Mouse (Mus musculus): ENCODE results near the gene Gm45062. TPM values are rescaled to one million over a fixed set of nuclear protein-coding genes. Genes with fewer than 3 reads are reported as not detected.
A peak's percentile ranks its signal among the peaks of the same experiment; 100 is the strongest.
"Not testable (repeated sequence)": the region's sequence is repeated elsewhere in the genome, so short reads cannot be mapped to it uniquely, and the experiment has no call there.

Gm45062 gene
- total RNA-seq, 2 experiments from 2014 or later = 3.4 to 5.7 TPM

DNA sequence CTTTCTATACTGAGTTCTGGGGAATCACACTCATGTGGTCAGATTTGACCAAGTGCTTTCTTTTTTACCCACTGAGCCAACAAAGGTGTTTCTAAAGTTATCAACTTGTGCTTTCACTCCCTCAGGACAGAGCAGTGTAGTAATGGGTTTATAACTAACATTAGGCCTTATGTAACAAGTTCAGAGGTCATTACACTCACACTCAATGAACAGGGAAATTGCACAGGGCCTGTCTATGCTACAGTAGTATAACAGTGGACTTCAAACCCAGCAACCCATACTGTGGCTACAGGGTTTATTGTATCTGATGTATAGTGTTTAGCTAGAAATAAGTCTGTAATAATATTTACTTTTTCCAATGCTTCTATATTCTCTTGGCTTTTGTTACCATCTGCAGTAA lies 247.4 kb downstream of the Gm45062 start:
- DNase-seq (ENCODE audit: low spot score in 2 of 2) = no peak

DNA sequence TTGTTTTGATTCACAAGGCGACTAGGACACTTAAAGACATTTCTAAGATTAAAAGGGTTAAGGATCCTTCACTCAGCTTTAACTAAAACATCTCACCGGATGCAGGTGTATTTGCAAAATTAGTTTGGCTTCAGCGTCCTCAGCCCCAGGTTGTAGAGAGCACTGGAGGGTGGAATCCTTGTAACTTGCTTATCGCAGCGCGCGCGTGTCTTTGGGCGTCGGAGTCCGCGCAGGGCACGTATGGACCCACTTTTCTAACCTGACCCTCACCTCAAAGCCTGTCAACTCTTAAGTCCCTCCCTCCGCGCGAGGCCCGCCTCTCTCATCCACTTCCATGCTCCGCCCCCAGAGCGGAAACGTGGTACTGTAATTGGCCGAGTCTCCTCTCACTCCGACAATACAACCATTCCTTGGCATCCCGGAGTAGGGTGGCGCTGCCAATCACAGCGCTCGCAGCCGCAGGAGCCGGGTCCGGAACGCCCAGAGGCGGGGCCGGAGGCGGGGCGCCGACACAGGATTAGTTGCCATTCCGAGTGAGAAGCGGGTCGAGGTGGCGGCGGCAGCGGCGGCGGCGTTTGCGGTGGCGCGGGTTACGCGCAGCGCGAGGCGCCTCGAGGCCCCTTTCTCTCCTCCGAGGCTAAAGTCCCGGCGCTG lies 249.8 kb downstream of the Gm45062 start:
- DNase-seq (ENCODE audit: low spot score in 2 of 2) = peak; percentile 99 to 100

DNA sequence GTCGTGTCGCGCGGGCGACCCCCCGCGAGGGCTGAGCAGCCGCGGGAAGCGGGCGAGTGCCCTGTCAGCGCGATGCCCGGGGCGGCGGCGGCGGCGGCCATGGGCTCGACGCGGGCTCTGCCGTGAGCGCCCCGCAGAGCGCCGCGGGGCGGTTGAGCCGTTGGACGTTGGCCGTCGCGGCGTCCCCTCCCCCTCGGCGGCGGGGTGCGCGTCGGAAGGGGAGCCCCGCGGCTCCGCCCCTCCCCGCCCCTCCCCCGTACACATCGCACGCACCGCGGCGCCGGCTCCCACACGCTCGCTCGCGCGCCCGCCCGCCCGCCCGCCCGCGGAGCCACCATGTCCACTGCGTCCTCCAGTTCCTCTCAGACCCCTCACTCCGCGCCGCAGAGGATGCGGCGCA lies 250.3 kb downstream of the Gm45062 start, which contains the start of gene Glcci1:
Glcci1 (plus strand) TSS at position 50 of the 400 bp plus-strand sequence.
- DNase-seq (ENCODE audit: low spot score in 2 of 2) = peak; percentile 58 to 70

DNA sequence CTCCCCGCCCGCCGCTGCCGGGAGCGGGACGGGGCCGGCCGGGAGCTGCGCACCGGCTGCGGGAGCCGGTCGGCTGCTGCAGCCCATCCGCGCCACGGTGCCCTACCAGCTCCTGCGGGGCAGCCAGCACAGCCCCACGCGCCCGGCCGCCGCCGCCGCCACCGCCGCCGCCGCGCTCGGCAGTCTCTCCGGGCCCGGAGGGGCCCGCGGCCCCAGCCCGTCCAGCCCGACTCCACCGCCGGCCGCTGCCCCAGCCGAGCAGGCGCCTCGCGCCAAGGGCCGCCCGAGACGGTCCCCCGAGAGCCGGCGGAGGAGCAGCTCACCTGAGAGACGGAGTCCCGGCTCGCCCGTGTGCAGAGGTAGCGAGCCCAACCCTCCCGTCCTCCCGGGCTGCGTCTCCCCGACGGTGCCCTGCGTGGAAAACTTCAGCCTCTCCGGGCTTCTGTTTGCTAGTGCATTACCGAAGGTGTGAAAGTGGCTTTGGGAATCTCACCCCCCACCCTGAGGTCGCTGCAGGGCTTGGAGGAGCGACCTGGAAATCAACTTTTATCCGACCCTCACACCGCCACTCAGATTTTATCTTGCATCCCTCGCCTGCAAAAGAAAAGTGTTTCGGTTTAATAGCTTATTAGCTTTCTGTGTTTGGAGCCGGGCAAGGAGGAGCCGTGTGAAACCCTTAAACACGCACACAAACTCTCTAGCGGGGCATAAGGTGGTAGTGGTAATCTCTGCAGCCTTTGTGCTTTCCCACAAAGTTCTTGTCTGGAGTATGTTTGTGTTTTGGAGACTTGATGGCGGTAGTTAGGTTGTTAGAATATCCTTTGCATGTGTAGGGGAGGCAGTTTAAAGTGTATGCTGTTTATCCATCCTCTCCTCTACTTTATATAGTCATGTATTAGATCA lies 251.0 kb downstream of the Gm45062 start:
- peak in 1 of 2 experiments; percentile 37 for DNase-seq (ENCODE audit: low spot score in 2 of 2)

DNA sequence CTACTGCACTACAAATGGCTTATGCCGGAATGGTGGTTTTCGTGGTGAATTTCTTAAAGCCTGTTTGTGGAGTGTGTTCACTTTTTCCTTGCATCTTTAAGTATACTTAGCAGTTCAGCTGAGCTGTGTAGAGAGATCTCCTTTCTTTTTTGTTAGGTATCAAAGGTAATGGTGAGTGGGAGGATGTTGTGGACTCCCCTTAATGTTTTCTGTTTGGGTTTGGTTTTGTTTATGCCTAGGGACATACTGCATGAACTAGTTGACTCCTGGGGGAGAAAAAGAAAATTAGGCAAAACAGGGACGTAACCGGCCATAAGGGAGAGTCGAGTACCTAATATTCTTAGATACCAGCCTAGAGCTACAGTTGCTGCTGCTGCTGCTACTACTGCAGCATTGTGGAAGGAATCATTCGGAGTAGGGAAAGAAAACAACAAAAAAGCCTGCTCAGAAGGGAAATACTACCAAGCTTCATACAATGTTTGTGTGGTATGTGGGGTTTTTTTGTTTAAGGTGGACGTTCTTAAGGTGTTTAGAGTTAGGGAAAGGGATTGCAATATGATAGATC lies 251.7 kb downstream of the Gm45062 start:
- no peak for DNase-seq (ENCODE audit: low spot score in 2 of 2)

DNA sequence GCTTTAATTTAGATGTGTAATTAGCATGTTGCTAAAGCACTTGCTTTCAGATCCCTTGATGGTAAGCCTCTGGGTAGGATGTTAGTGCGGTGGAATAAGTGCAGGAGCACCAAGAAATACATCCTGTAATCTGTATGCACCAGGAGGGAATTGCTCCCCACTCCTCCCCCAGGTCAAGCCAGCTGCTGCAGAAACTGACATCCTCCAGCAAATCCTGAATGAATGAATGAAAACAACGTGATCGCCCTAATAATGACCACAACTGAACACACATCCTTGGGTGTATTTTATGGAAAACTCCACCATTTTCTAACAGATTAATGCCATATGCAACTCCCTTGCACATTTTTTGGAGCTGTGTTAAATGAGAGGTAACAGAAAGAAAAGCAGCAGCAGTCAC lies 252.2 kb downstream of the Gm45062 start:
- DNase-seq (ENCODE audit: low spot score in 2 of 2) = no peak

DNA sequence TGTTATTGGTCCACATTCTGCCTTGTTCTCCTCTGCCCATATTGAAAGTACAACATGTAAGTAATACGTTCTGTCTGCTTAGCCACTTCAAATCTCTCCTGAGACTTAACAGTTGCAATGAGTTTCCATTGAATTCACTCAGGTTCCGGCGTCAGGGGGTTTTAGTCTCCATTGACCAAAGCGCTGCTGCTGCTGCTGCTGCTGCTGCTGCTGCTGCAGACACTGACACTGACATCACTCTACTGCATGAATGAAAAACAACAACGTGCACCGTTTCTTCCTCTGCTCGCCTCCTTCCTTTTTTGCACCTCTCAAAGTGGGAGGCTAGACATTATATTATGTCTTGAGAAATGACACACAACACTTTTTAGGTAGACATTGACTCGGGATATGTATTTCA lies 253.2 kb downstream of the Gm45062 start:
- peak in 1 of 2 experiments; percentile 12 for DNase-seq (ENCODE audit: low spot score in 2 of 2)

DNA sequence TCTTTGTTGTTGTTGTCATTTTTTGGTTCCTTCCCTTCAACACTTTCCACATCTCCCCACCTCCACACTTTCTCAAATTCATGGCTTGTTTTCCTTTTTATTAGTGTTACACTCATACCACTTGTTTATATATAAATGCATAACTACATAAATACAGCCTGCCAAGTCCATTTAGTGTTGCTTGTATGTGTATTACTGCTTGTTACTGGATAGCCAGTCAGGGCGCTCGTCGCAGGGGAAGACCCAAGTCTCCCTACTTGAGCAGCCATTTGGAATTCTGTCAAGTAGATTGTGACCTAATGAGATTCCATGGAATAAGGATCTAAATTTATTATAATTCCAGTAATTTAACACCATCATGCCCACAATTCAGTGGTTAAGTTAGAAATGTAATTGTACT lies 260.4 kb downstream of the Gm45062 start:
- DNase-seq (ENCODE audit: low spot score in 2 of 2) = no peak

DNA sequence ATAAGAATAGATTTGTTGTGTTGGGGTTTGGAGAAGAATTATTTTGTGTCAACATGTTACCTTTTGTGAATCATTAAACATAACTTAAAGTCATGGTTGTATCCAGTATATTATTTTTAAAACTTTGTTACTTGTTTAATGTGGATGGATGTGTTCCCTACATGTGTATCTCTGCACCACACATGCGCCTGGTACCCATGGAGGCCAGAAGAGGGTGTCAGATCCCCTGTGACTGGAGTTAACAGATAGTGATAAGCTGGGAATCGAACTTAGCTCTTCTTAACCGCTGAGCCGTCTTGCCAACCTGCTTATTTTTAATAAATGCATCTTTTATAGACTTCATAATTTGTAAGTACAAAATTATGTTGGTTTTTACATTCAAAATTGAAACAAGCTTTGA lies 262.0 kb downstream of the Gm45062 start:
- DNase-seq (ENCODE audit: low spot score in 2 of 2) = no peak

DNA sequence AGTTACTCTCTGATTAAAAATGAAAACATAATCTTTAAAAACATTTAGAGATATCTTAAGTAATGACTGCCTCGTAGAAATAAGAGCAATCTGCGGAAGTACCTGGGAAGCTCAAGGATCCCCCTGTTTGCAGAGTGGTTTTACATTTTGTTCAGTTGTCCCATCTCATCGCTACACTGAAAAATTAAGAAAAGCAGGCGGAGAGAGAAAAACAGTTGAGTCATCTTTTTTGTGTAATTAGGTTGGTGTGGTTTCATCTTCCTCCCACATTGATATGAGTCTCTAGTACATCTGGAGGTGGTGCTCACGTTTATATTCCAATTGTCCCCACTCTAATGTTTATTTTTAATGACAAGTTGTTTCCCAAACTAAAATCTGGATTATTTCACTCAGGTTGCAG lies 265.5 kb downstream of the Gm45062 start:
- DNase-seq (ENCODE audit: low spot score in 2 of 2) = no peak

DNA sequence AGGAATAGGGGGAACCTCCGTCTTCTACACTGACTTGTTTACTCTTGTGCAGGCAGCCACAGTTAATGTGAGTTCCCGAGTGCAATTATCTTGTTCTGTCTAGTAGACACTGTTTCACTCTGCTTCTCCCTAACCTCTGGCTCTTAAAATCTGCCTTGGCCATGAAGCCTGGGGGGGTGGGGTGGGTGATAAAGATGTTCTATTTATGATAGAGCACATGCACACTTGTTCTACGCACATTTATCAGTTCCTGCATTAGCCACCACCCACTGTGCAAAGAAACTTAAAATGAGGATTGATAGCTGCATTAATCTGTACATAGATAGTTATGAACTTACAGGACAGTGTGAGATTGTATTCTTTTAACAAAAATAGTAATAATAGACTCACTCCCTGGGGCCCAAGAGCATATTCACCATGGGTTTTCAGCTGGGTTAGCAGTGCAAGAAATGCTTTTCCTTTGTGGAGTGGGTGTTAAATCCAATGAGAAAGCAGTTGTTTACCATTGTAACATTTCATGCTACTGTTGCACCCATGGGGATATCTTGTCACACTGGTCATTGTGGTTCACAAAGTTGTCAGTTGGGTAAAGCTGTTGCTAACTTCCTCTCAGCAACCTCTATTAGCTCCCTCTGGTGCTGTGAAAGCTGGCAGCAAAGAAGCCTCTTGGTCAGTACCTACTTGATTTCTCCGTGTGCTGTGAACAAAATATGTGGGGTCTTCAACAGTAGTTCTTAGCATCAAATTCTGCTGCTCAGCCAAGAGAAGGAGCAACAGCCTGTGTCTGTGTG lies 272.0 kb downstream of the Gm45062 start:
- DNase-seq (ENCODE audit: low spot score in 2 of 2) = no peak

DNA sequence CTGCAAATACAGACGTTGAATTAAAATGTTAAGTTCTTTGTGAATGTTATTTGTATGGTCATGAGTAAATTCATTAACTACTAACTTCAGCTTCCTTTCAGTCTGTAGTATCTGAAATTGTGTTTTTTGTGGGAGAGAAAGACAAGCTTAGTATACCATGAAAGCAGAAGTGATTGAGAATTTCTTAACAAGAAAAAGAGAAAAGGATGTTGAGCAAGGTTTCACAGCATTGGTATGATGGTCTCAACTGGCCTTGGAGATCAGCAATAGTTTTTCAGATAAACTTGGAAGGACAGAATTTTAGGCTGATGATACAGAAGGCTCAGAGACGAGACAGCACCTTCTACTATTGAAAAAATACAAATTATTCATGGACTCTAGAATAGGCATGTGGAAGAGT lies 277.7 kb downstream of the Gm45062 start:
- DNase-seq (ENCODE audit: low spot score in 2 of 2) = no peak

DNA sequence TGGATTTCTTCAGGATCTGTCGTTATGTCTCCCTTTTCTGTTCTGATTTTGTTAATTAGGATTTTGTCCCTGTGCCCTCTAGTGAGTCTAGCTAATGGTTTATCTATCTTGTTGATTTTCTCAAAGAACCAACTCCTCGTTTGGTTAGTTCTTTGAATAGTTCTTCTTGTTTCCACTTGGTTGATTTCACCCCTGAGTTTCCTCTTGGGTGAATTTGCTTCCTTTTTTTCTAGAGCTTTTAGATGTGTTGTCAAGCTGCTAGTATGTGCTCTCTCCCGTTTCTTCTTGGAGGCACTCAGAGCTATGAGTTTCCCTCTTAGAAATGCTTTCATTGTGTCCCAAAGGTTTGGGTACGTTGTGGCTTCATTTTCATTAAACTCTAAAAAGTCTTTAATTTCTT lies 282.3 kb downstream of the Gm45062 start:
- not testable (repeated sequence) for DNase-seq (ENCODE audit: low spot score in 2 of 2)

DNA sequence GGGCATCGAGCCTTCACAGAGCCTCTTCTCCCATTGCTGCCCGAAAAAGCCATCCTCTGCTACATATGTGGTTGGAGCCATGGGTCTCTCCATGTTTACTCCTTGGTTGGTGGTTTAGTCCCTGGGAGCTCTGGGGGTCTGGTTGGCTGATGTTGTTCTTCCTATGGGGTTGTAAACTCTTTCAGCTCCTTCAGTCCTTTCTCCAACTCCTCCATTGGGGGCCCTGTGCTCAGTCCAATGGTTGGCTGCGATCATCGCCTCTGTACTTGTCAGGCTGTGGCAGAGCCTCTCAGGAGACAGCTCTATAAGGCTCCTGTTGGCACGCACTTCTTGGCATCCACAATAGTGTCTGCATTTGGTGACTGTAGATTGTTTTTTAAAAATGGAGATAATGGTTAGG lies 285.6 kb downstream of the Gm45062 start:
- no peak for DNase-seq (ENCODE audit: low spot score in 2 of 2)

DNA sequence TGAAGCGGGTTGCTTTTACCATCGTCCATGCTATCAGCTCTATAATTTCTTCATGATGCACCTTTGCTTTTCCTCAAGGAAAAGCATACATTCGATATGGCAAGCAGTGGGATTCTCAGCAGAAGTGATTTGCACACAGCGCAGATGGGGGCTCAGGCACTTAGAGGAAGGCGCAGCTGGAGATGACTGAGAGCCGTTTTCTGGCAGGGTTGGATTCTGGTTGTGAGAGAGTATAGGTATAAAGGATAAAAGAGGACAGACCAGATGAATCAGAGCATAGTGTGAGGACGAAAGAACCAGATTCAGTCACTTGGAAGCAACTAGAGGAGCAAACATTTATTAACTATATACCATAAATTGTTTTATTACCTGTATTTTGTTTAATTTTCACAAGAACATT lies 286.5 kb downstream of the Gm45062 start:
- no peak for DNase-seq (ENCODE audit: low spot score in 2 of 2)

DNA sequence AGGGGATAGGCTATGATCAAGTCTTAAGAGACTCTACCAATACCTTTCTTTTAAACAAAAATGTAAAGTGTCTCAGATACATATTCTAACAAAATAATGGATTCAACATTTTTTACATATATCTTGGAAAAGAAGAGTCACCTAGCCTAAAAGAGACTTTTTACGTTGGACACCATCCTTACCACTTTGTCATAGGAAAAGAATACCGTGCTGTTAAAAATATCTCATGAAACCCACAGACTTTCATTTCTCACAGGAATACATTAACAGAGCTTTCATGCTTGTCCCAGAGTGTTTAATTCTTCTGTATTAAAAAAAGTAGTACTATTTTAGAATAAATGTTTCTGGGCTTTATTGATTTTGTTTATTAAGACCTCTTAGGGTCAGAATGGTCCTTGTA lies 291.9 kb downstream of the Gm45062 start:
- no peak for DNase-seq (ENCODE audit: low spot score in 2 of 2)

DNA sequence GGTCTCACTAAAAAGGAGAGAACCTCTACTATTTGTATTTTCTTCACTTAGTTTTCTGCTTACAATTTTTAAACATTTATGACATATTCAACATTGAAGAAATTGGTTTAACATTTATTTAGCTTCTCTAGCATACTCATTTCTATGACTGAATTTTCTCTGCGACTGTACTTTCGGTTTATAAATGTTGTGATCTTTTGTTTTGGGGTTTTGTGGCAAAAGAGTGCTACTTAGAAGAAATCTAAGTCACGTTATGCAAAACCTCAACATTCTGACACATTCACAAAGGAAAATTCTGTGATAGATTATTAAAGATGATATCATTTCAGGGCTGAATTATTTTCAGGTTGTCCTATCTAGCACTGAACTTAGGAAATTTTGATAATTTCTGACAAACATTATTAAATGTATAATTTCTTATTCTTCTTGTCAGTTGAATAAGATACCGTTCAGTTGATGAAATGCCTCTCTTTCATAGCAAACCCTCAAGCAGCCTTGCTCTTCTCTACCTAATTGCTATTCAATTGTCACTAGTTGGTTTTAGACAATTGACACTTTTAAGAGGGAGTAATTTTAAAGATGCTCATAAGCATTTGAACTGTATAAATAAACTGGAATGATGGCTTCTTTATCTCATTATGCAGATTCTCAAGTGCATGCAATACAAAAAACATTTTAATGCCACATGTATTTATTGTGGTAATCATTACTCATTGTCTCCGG lies 297.8 kb downstream of the Gm45062 start:
- DNase-seq (ENCODE audit: low spot score in 2 of 2) = no peak

DNA sequence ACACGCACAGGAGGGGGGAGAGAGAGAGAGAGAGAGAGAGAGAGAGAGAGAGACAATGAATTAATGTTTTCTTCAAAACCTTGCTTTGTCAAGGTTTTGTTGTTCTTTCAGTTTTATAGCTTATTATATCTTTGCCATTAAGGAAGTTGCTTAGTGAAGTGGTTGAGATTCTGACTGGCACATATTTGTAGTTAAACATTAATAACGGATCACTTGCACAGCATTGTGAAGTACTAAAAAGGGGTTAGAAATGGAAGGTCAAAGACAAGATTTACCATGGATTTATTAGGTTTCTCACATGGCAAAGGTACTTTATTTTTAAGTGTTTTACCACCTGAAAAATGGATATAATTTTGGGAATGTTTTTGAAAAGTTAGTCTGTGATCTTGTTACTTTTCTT lies 301.4 kb downstream of the Gm45062 start:
- DNase-seq (ENCODE audit: low spot score in 2 of 2) = no peak

DNA sequence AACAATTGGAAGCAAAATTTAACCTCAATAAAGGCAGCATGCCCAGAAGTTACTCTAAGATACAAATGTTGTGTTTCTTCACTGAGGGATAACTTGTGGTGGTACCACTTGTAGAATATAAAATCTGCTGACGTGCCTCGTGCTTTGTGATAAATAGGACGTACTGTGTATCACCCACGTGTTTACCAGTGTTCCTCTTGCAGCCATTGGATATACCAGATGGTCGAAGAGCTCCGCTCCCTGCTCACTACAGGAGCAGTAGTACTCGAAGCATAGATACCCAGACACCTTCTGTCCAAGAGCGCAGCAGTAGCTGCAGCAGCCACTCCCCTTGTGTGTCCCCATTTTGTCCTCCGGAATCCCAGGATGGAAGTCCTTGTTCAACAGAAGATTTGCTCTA lies 323.1 kb downstream of the Gm45062 start:
- DNase-seq (ENCODE audit: low spot score in 2 of 2) = peak; percentile 39 to 55

DNA sequence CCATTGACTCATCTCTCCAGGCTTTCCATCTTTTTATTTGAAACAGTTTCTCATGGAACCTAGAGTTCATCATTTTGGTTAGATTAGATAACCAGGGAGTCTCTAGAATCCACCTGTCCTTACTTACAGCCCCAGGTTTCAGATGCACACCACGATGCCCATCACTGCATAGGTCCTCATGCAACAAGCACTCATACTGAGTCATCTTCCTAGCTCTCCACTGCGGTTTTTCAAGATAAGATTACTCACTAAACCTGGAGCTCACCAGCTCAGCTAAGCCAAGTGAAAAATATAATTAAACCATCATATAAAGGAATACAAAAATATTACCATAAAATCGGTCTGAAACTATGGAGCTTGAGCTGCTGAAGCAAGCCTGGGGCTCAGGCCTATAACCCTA lies 324.6 kb downstream of the Gm45062 start:
- no peak for DNase-seq (ENCODE audit: low spot score in 2 of 2)

DNA sequence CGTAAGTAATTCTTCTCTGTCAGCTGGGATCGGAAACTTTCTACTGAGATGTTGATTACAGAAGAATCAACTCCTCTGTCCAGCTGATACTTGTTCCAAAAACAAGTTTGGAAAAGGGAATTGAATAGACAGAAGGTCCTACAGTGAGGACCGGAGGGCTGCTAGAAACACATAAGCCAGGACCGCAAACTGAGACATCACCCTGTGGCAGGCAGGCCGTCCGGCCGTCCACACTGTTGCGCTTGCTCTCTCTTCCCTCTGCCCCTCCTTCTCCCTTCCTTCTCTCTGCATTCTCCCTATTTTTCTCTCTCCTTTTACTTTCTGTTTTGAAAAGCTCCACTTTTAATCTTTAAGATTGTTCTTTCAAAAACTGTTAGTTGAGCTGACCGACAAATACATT lies 332.4 kb downstream of the Gm45062 start:
- DNase-seq (ENCODE audit: low spot score in 2 of 2) = no peak
